Mouse (Mus musculus) midbrain, embryonic 16.5 days (tissue): ENCODE data around the gene Prpf6. TPM values are rescaled to one million over a fixed set of nuclear protein-coding genes. Genes with fewer than 3 reads are reported as not detected.

Experiments
- ATAC-seq: fragments of 200-750 bp; cut with Nextera tagmentation; 2 replicates; pipeline ENCODE4 v1.8.0; 2017; ENCODE audit warnings: moderate TSS enrichment
- H3K27ac ChIP-seq: fragments of 300-500 bp; sonication (generic); 2 replicates; pipeline ENCODE4 v1.5.1; 2014; ENCODE audit warnings: mild to moderate bottlenecking, low read length, mixed read lengths
- H3K27me3 ChIP-seq: fragments of 300-500 bp; sonication (generic); 2 replicates; pipeline ENCODE4 v1.6.1; 2014; ENCODE audit warnings: low read depth, low read length, mixed read lengths; ENCODE audit not compliant: control insufficient read depth, insufficient read depth
- H3K36me3 ChIP-seq: fragments of 300-500 bp; sonication (generic); 2 replicates; pipeline ENCODE4 v1.6.1; 2014; ENCODE audit warnings: mild to moderate bottlenecking, low read length, moderate library complexity, mixed read lengths; ENCODE audit not compliant: control insufficient read depth, insufficient read depth
- H3K4me1 ChIP-seq: fragments of 300-500 bp; sonication (generic); 2 replicates; pipeline ENCODE4 v1.6.1; 2014; ENCODE audit warnings: mild to moderate bottlenecking, low read length, mixed read lengths; ENCODE audit not compliant: control insufficient read depth, insufficient read depth
- H3K4me2 ChIP-seq: fragments of 300-500 bp; sonication (generic); 2 replicates; pipeline ENCODE4 v1.6.1; 2014; ENCODE audit warnings: mild to moderate bottlenecking, low read length, mixed read lengths
- H3K4me3 ChIP-seq: fragments of 300-500 bp; sonication (generic); 2 replicates; pipeline ENCODE4 v1.5.1; 2014; ENCODE audit warnings: low read depth, mild to moderate bottlenecking, low read length, moderate library complexity, mixed read lengths
- H3K9ac ChIP-seq: fragments of 300-500 bp; sonication (generic); 2 replicates; pipeline ENCODE4 v1.6.1; 2014; ENCODE audit warnings: low read depth, low read length, mixed read lengths
- H3K9me3 ChIP-seq: fragments of 300-500 bp; sonication (generic); replicated peaks from 2 replicates; pipeline ENCODE4 v1.6.1; 2014; ENCODE audit warnings: mild to moderate bottlenecking, low read length, mixed read lengths; ENCODE audit not compliant: control insufficient read depth, poor library complexity, severe bottlenecking
- WGBS: fragments of 180-500 bp; shearing (Covaris S2); extraction: QIAGEN DNeasy Blood & Tissue Kit; methylation state at CpG from one replicate; pipeline ENCODE4 v1.1.7; 2014; 5-methylcytosine and 5-hydroxymethylcytosine counted together
- polyA plus RNA-seq: library from polyadenylated mRNA; unstranded; fragments of >200 nt; fragmentation: Nextera tagmentation; extraction: Ambion mirVana; gene quantifications from 2 replicates; pipeline ENCODE4 v1.2.1, GENCODE M21; 2015

Prpf6 gene
- polyA plus RNA-seq, 1 experiment from 2014 or later: 59.7 TPM

GRCm38 (mm10) chr2:181635865-181636264 is 44.2 kb downstream of the Prpf6 start:
- Histone ChIP-seq H3K27ac (no peak overlapping the region), H3K27me3 (no peaks in the 10 kb centered on the region), H3K36me3 (peaks cover 51% of the 10 kb centered on the region), H3K4me2 (no peak overlapping the region), H3K4me3 (no peak overlapping the region), H3K9me3 (no peaks in the 10 kb centered on the region), H3K4me1 (no peaks in the 10 kb centered on the region), H3K9ac (no peak overlapping the region)
- ATAC-seq: no peak
- 94% methylated on average over 3 of the region's 3 CpGs for WGBS

GRCm38 (mm10) chr2:181644361-181644760 is 52.7 kb downstream of the Prpf6 start:
- 88% methylated on average over 2 of the region's 2 CpGs for WGBS
- Histone ChIP-seq H3K4me2 (no peak overlapping the region), H3K4me3 (no peak overlapping the region), H3K9ac (no peak overlapping the region), H3K4me1 (no peaks in the 10 kb centered on the region), H3K9me3 (no peaks in the 10 kb centered on the region), H3K27me3 (no peaks in the 10 kb centered on the region), H3K27ac (no peak overlapping the region), H3K36me3 (peaks cover 25% of the 10 kb centered on the region)
- no peak for ATAC-seq

GRCm38 (mm10) chr2:181645666-181646065 is 54.0 kb downstream of the Prpf6 start:
- Histone ChIP-seq H3K4me2 (no peak overlapping the region), H3K4me1 (no peaks in the 10 kb centered on the region), H3K36me3 (peaks cover 27% of the 10 kb centered on the region), H3K27me3 (no peaks in the 10 kb centered on the region), H3K9ac (no peak overlapping the region), H3K27ac (no peak overlapping the region), H3K9me3 (no peaks in the 10 kb centered on the region), H3K4me3 (no peak overlapping the region)
- WGBS: 86% methylated on average over 3 of the region's 3 CpGs
- no peak for ATAC-seq

GRCm38 (mm10) chr2:181646626-181647472 is 55.2 kb downstream of the Prpf6 start:
- Histone ChIP-seq H3K36me3 (peaks cover 25% of the 10 kb centered on the region), H3K9ac (no peak overlapping the region)

GRCm38 (mm10) chr2:181648926-181649325 is 57.3 kb downstream of the Prpf6 start:
- Histone ChIP-seq H3K27me3 (no peaks in the 10 kb centered on the region), H3K4me1 (no peaks in the 10 kb centered on the region), H3K27ac (no peak overlapping the region), H3K4me3 (no peak overlapping the region), H3K36me3 (peaks cover 32% of the 10 kb centered on the region), H3K9me3 (no peaks in the 10 kb centered on the region), H3K4me2 (no peak overlapping the region), H3K9ac (no peak overlapping the region)
- no peak for ATAC-seq
- 86% methylated on average over 10 of the region's 10 CpGs for WGBS

More at GRCm38 (mm10) chr2:181646626-181647472, 55.2 kb downstream of the Prpf6 start:
- no peak for ATAC-seq
- Histone ChIP-seq H3K4me2 (no peak overlapping the region), H3K9me3 (no peaks in the 10 kb centered on the region), H3K4me1 (no peaks in the 10 kb centered on the region), H3K4me3 (no peak overlapping the region), H3K27ac (no peak overlapping the region), H3K27me3 (no peaks in the 10 kb centered on the region)
- 94% methylated on average over 6 of the region's 6 CpGs for WGBS

GRCm38 (mm10) chr2:181653065-181653464 is 61.4 kb downstream of the Prpf6 start:
- no peaks in the 10 kb centered on the region for H3K27me3 ChIP-seq
- H3K9me3 ChIP-seq: no peaks in the 10 kb centered on the region
- H3K27ac ChIP-seq: no peak overlapping the region
- no peak overlapping the region for H3K4me3 ChIP-seq
- H3K4me1 ChIP-seq: no peaks in the 10 kb centered on the region
- H3K36me3 ChIP-seq: peaks cover 43% of the 10 kb centered on the region
- H3K4me2 ChIP-seq: no peak overlapping the region
- no peak overlapping the region for H3K9ac ChIP-seq
- ATAC-seq: no peak

- no peak overlapping the region for H3K4me3 ChIP-seq
- H3K4me2 ChIP-seq: no peak overlapping the region
- no peak overlapping the region for H3K9ac ChIP-seq
- 100% methylated on average over 1 of the region's 1 CpGs for WGBS
- H3K36me3 ChIP-seq: peaks cover 41% of the 10 kb centered on the region
- no peaks in the 10 kb centered on the region for H3K27me3 ChIP-seq
- H3K4me1 ChIP-seq: no peaks in the 10 kb centered on the region
- H3K27ac ChIP-seq: no peak overlapping the region
- no peak for ATAC-seq
- no peaks in the 10 kb centered on the region for H3K9me3 ChIP-seq
Measured at GRCm38 (mm10) chr2:181653523-181653922, 61.9 kb downstream of the Prpf6 start.

GRCm38 (mm10) chr2:181656734-181657133 is 65.1 kb downstream of the Prpf6 start, which contains the start of gene Gm29797:
Gm29797 (plus strand) TSS chr2:181657034.
- Histone ChIP-seq H3K9ac (no peak within 1 kb of the TSS), H3K27me3 (no peaks in the 10 kb centered on the region), H3K4me1 (no peaks in the 10 kb centered on the region), H3K4me2 (no peak within 1 kb of the TSS), H3K4me3 (no peak within 1 kb of the TSS), H3K9me3 (no peaks in the 10 kb centered on the region), H3K27ac (no peak within 1 kb of the TSS), H3K36me3 (peaks cover 24% of the 10 kb centered on the region)
- 77% methylated on average over 3 of the region's 3 CpGs for WGBS
- ATAC-seq: no peak

GRCm38 (mm10) chr2:181657441-181657840 is 65.8 kb downstream of the Prpf6 start:
- no peak for ATAC-seq
- Histone ChIP-seq H3K9ac (no peak overlapping the region), H3K4me2 (no peak overlapping the region), H3K36me3 (peaks cover 24% of the 10 kb centered on the region), H3K27ac (no peak overlapping the region), H3K4me3 (no peak overlapping the region), H3K4me1 (no peaks in the 10 kb centered on the region), H3K9me3 (no peaks in the 10 kb centered on the region), H3K27me3 (no peaks in the 10 kb centered on the region)
- 76% methylated on average over 2 of the region's 2 CpGs for WGBS
